ENCODE assay signal across 10 mouse cellular contexts in the genomic region with DNA sequence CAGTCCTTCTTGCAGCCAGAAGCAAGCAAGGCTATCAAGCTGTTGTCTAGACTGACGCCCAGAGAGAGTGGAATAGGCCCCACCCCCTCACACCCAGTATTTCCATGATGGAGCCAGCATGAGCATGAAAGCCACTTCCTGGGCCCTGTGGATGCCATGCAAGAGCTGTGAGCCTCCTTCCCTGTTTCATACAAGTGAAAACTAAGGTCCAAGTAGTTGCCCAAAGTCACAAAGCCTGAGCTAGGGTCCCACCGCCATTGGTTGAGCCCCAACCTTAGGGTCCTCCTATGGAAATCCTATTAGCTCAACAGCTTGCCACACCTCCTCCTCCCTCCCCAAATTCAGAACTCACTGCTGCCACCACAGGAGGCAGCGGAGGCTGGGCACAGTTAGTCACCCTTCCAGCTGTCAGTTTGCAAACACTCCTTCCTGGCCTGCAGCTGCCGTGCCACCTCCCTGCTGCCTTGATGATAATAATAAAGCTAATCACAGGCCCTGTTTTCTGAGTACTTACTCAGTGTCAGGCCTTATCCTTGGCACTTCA. TPM values are rescaled to one million over a fixed set of nuclear protein-coding genes. Genes with fewer than 3 reads are reported as not detected.
DNase-seq lines count a peak whose midpoint lies in the region; ATAC-seq lines count a peak whose summit lies in the region.
"Had no signal": no experiment of that assay in that cellular context is flagged by ENCODE, and none has a peak within 500 bp of the region (broad histone marks: within the 10 kb centered on the region; RNA-seq: fewer than 3 reads in every experiment).

No protein-coding gene starts in this region.

- H3K36me3 ChIP-seq in forebrain, embryonic 14.5 days (ENCODE audit: control insufficient read depth, insufficient read depth, low read length): peaks cover 37% of the 10 kb centered on the region
- peaks cover 5% of the 10 kb centered on the region; the same call in 1 of the 2 replicates for H3K36me3 ChIP-seq in forebrain, embryonic 11.5 days (ENCODE audit: control insufficient read depth, insufficient read depth, low read length)

- no peaks in the 10 kb centered on the region for H3K9me3 ChIP-seq in forebrain, embryonic 14.5 days (replicated peaks; ENCODE audit: control insufficient read depth, low read length)
- no peaks in the 10 kb centered on the region for H3K9me3 ChIP-seq in forebrain, embryonic 11.5 days (ENCODE audit: control insufficient read depth, low read length)

- no peak overlapping the region for H3K4me3 ChIP-seq in forebrain, embryonic 14.5 days (ENCODE audit: low read depth, low read length)
- no peak overlapping the region for H3K4me3 ChIP-seq in forebrain, embryonic 11.5 days (ENCODE audit: low read depth, low read length)

- H3K27me3 ChIP-seq in forebrain, embryonic 14.5 days (replicated peaks; ENCODE audit: control insufficient read depth, insufficient read depth, low read length): no peaks in the 10 kb centered on the region
- no peaks in the 10 kb centered on the region for H3K27me3 ChIP-seq in forebrain, embryonic 11.5 days (ENCODE audit: control insufficient read depth, insufficient read depth, low read length)

- no peak overlapping the region for H3K4me2 ChIP-seq in forebrain, embryonic 14.5 days (ENCODE audit: low read length)
- H3K4me2 ChIP-seq in forebrain, embryonic 11.5 days (ENCODE audit: low read depth, low read length, severe bottlenecking): no peak overlapping the region

- peaks cover 6% of the 10 kb centered on the region; the same call in 1 of the 2 replicates for H3K4me1 ChIP-seq in forebrain, embryonic 14.5 days (ENCODE audit: control insufficient read depth, insufficient read depth, low read length)
- 0 out of 2 replicates have a peak, but pooled peaks cover 3% of the 10 kb centered on the region for H3K4me1 ChIP-seq in forebrain, embryonic 11.5 days (replicated peaks; ENCODE audit: control insufficient read depth, insufficient read depth, low read length)

- ATAC-seq in forebrain, embryonic 14.5 days: peak; percentile 30; the same call in 1 of the 2 replicates
- no peak for ATAC-seq in forebrain, embryonic 11.5 days (replicated peaks; ENCODE audit: low FRiP score)
- ATAC-seq in erythroid progenitor cell, adult 5-6 weeks (replicated peaks; ENCODE audit: low FRiP score, poor library complexity, severe bottlenecking): peak; percentile 65

- no peak overlapping the region for H3K27ac ChIP-seq in forebrain, embryonic 14.5 days (ENCODE audit: low read depth, low read length)
- H3K27ac ChIP-seq in forebrain, embryonic 11.5 days (ENCODE audit: low read depth, low read length): no peak overlapping the region

- peak; percentile 46 for DNase-seq in forebrain, embryonic 14.5 days (ENCODE audit: low spot score)
- no peak for DNase-seq in forebrain, embryonic 11.5 days (ENCODE audit: low spot score)
- peak; percentile 57 for DNase-seq in lung, postnatal 10 days
- DNase-seq in lung, postnatal 14 days: no peak
- peak; percentile 56 to 73 for DNase-seq in spleen, postnatal 4 days (ENCODE audit: low spot score in 2 of 2)
- no peak for DNase-seq in kidney, adult 11 months
- DNase-seq in embryo, embryonic 10.5 days (ENCODE audit: low spot score): no peak
- DNase-seq: heart, postnatal 10 days had no signal

- no peak overlapping the region for H3K9ac ChIP-seq in forebrain, embryonic 14.5 days (ENCODE audit: low read length)
- no peak overlapping the region for H3K9ac ChIP-seq in forebrain, embryonic 11.5 days (ENCODE audit: low read length)

- 38% methylated on average over 4 of the region's 4 CpGs for WGBS in forebrain, embryonic 14.5 days
- 42% methylated on average over 4 of the region's 4 CpGs for WGBS in forebrain, embryonic 11.5 days

RNA-seq across cellular contexts. Expression of a gene that starts 13.0 kb away (rescaled TPM):
- polyA plus RNA-seq in forebrain, embryonic 14.5 days (2014; fragmentation: Nextera tagmentation; extraction: Ambion mirVana): not detected in 2 replicates
- polyA plus RNA-seq in forebrain, embryonic 11.5 days (2014; fragmentation: Nextera tagmentation; extraction: Ambion mirVana): not detected in 2 replicates
- total RNA-seq in erythroid progenitor cell, adult 5-6 weeks (2015; ENCODE audit: low replicate concordance): not detected in 2 replicates
- total RNA-seq in erythroid progenitor cell, adult 5-6 weeks (2017; ENCODE audit: low replicate concordance): not detected in 2 replicates
- total RNA-seq: heart, postnatal 10 days; liver, adult 2 months had no signal
- polyA plus RNA-seq: liver, adult 2 months had no signal

RNA-seq across cellular contexts. Expression of a gene that starts 19.9 kb away (rescaled TPM):
- 29.2 and 29.3 TPM in 2 replicates for polyA plus RNA-seq in forebrain, embryonic 14.5 days (2014; fragmentation: Nextera tagmentation; extraction: Ambion mirVana)
- 32.9 and 39.5 TPM in 2 replicates for polyA plus RNA-seq in forebrain, embryonic 11.5 days (2014; fragmentation: Nextera tagmentation; extraction: Ambion mirVana)
- 34.6 and 46.1 TPM in 2 replicates for total RNA-seq in erythroid progenitor cell, adult 5-6 weeks (2015; ENCODE audit: low replicate concordance)
- total RNA-seq in erythroid progenitor cell, adult 5-6 weeks (2017; ENCODE audit: low replicate concordance): 46.2 and 46.5 TPM in 2 replicates

RNA-seq across cellular contexts. Expression of a gene that starts 27.5 kb away (rescaled TPM):
- 0.34 and 0.36 TPM in 2 replicates for polyA plus RNA-seq in forebrain, embryonic 14.5 days (2014; fragmentation: Nextera tagmentation; extraction: Ambion mirVana)
- polyA plus RNA-seq in forebrain, embryonic 11.5 days (2014; fragmentation: Nextera tagmentation; extraction: Ambion mirVana): 0.15 TPM in 1 of 2 replicates, not detected in the other
- not detected in 2 replicates for total RNA-seq in erythroid progenitor cell, adult 5-6 weeks (2015; ENCODE audit: low replicate concordance)
- not detected in 2 replicates for total RNA-seq in erythroid progenitor cell, adult 5-6 weeks (2017; ENCODE audit: low replicate concordance)
- total RNA-seq: heart, postnatal 10 days; liver, adult 2 months had no signal
- polyA plus RNA-seq: liver, adult 2 months had no signal

RNA-seq across cellular contexts. Expression of a gene that starts 44.3 kb away (rescaled TPM):
- polyA plus RNA-seq in forebrain, embryonic 14.5 days (2014; fragmentation: Nextera tagmentation; extraction: Ambion mirVana): 5.2 and 10.8 TPM in 2 replicates
- 12.6 and 15.1 TPM in 2 replicates for polyA plus RNA-seq in forebrain, embryonic 11.5 days (2014; fragmentation: Nextera tagmentation; extraction: Ambion mirVana)
- total RNA-seq in erythroid progenitor cell, adult 5-6 weeks (2015; ENCODE audit: low replicate concordance): 1.1 and 3.4 TPM in 2 replicates
- total RNA-seq in erythroid progenitor cell, adult 5-6 weeks (2017; ENCODE audit: low replicate concordance): 0.98 and 5.9 TPM in 2 replicates

RNA-seq across cellular contexts. Expression of a gene that starts 50.0 kb away (rescaled TPM):
- polyA plus RNA-seq in forebrain, embryonic 14.5 days (2014; fragmentation: Nextera tagmentation; extraction: Ambion mirVana): not detected in 2 replicates
- not detected in 2 replicates for polyA plus RNA-seq in forebrain, embryonic 11.5 days (2014; fragmentation: Nextera tagmentation; extraction: Ambion mirVana)
- not detected in 2 replicates for total RNA-seq in erythroid progenitor cell, adult 5-6 weeks (2015; ENCODE audit: low replicate concordance)
- total RNA-seq in erythroid progenitor cell, adult 5-6 weeks (2017; ENCODE audit: low replicate concordance): not detected in 2 replicates
- total RNA-seq: heart, postnatal 10 days had no signal

Comparison
In these comparisons a context has a peak if more than half of its experiments do, and no peak if none do; other contexts are left out.
1. DNase-seq: peak in forebrain, embryonic 14.5 days (single experiment), lung, postnatal 10 days (single experiment) and spleen, postnatal 4 days (2 of 2); none in forebrain, embryonic 11.5 days (single experiment), lung, postnatal 14 days (single experiment), kidney, adult 11 months (single experiment) and embryo, embryonic 10.5 days (single experiment).